Mouse (Mus musculus): ENCODE data around the gene Smyd4.

Gene Smyd4

GRCm38 (mm10) chr11:75348199-75348889 is at the start of gene Smyd4, which contains the start of gene Rpa1:
Gene Smyd4, plus strand, starts transcription at chr11:75348433.
Gene Rpa1, minus strand, starts transcription at chr11:75348324.
- CTCF ChIA-PET: interaction anchor here (0.5 to 1.5 kb wide), 2 partner anchors 86 to 182 kb away, joined by 3 read pairs; no protein-coding TSS in a partner anchor

GRCm38 (mm10) chr11:75298491-75298890 is 49.7 kb upstream of the Smyd4 start:
- CTCF ChIA-PET: no interaction called here

GRCm38 (mm10) chr11:75299786-75300185 is 48.4 kb upstream of the Smyd4 start:
- CTCF ChIA-PET: no interaction called here

- CTCF ChIA-PET: interaction anchor here (0.6 kb wide), 1 partner anchor 21 kb away, joined by 3 read pairs; no protein-coding TSS in a partner anchor
Measured at GRCm38 (mm10) chr11:75300954-75301353, 47.3 kb upstream of the Smyd4 start.

- CTCF ChIA-PET: interaction anchor here (0.7 to 1.0 kb wide), 2 partner anchors 225 to 913 kb away, joined by 4 read pairs; partner anchors contain the start of genes Dbil5 and Gemin4
Measured at GRCm38 (mm10) chr11:75304797-75305196, 43.4 kb upstream of the Smyd4 start.

- CTCF ChIA-PET: interaction anchor here (0.6 kb wide), 1 partner anchor 14 kb away, joined by 4 read pairs; no protein-coding TSS in a partner anchor
Measured at GRCm38 (mm10) chr11:75308650-75309049, 39.6 kb upstream of the Smyd4 start.

GRCm38 (mm10) chr11:75310813-75311212 is 37.4 kb upstream of the Smyd4 start:
- CTCF ChIA-PET: no interaction called here

GRCm38 (mm10) chr11:75311751-75312150 is 36.5 kb upstream of the Smyd4 start:
- CTCF ChIA-PET: interaction anchor here (0.7 kb wide), 1 partner anchor 176 kb away, joined by 3 read pairs; no protein-coding TSS in a partner anchor

GRCm38 (mm10) chr11:75313834-75314233 is 34.4 kb upstream of the Smyd4 start:
- CTCF ChIA-PET: no interaction called here

GRCm38 (mm10) chr11:75318351-75319221 is 29.6 kb upstream of the Smyd4 start:
- CTCF ChIA-PET: no interaction called here

GRCm38 (mm10) chr11:75319246-75319645 is 29.0 kb upstream of the Smyd4 start:
- CTCF ChIA-PET: no interaction called here

- CTCF ChIA-PET: no interaction called here
Measured at GRCm38 (mm10) chr11:75323326-75323737, 24.9 kb upstream of the Smyd4 start.

GRCm38 (mm10) chr11:75324433-75324832 is 23.8 kb upstream of the Smyd4 start:
- CTCF ChIA-PET: no interaction called here

GRCm38 (mm10) chr11:75325116-75325968 is 22.9 kb upstream of the Smyd4 start:
- CTCF ChIA-PET: no interaction called here

GRCm38 (mm10) chr11:75325969-75326311 is 22.3 kb upstream of the Smyd4 start:
- CTCF ChIA-PET: no interaction called here

- CTCF ChIA-PET: no interaction called here
Measured at GRCm38 (mm10) chr11:75336676-75337075, 11.6 kb upstream of the Smyd4 start.

- CTCF ChIA-PET: no interaction called here
Measured at GRCm38 (mm10) chr11:75337246-75337645, 11.0 kb upstream of the Smyd4 start.

- CTCF ChIA-PET: interaction anchor here (0.7 kb wide), 1 partner anchor 71 kb away, joined by 15 read pairs; no protein-coding TSS in a partner anchor
Measured at GRCm38 (mm10) chr11:75340076-75340475, 8.2 kb upstream of the Smyd4 start.

GRCm38 (mm10) chr11:75340698-75341345 is 7.4 kb upstream of the Smyd4 start:
- CTCF ChIA-PET: no interaction called here

GRCm38 (mm10) chr11:75343096-75343495 is 5.1 kb upstream of the Smyd4 start:
- CTCF ChIA-PET: no interaction called here

GRCm38 (mm10) chr11:75344163-75344562 is 4.1 kb upstream of the Smyd4 start:
- CTCF ChIA-PET: no interaction called here
